Mouse (Mus musculus) erythroid progenitor cell, adult 5-6 weeks (primary cell): ENCODE measurements around the gene Arhgap44. TPM values are rescaled to one million over a fixed set of nuclear protein-coding genes. Genes with fewer than 3 reads are reported as not detected.

Source experiments
- ATAC-seq: replicated peaks from 2 replicates; pipeline ENCODE4 v1.8.0; 2016; ENCODE audit warnings: moderate number of reproducible peaks, mild to moderate bottlenecking, moderate TSS enrichment, inconsistent platforms; ENCODE audit not compliant: poor library complexity, low FRiP score, severe bottlenecking
- total RNA-seq, 2 experiments: library from RNA; stranded (forward) in 1 of 2; stranded (reverse) in 1 of 2; fragments of 150-400 nt in 1 of 2; fragments of 186-747, 209-891 nt in 1 of 2; gene quantifications; 2 replicates each; pipeline versions ENCODE4 v1.2.3 to v1.2.4; 2015 to 2017; ENCODE audit warnings: low replicate concordance in 2 of 2

Arhgap44 gene
- total RNA-seq, 2 experiments from 2014 or later = not detected

GRCm38 (mm10) chr11:65092851-65093250 is 69.9 kb downstream of the Arhgap44 start:
- ATAC-seq = no peak

GRCm38 (mm10) chr11:65090386-65090785 is 72.4 kb downstream of the Arhgap44 start:
- no peak for ATAC-seq

GRCm38 (mm10) chr11:65089982-65090381 is 72.8 kb downstream of the Arhgap44 start:
- no peak for ATAC-seq

GRCm38 (mm10) chr11:65089282-65089681 is 73.5 kb downstream of the Arhgap44 start:
- no peak for ATAC-seq

GRCm38 (mm10) chr11:65088451-65089222 is 74.1 kb downstream of the Arhgap44 start:
- ATAC-seq = no peak

GRCm38 (mm10) chr11:65080761-65081160 is 82.0 kb downstream of the Arhgap44 start:
- no peak for ATAC-seq

- ATAC-seq = no peak
Observed at GRCm38 (mm10) chr11:65080274-65080673, 82.5 kb downstream of the Arhgap44 start.

GRCm38 (mm10) chr11:65069609-65070008 is 93.2 kb downstream of the Arhgap44 start:
- no peak for ATAC-seq

- ATAC-seq = no peak
Observed at GRCm38 (mm10) chr11:65069051-65069450, 93.7 kb downstream of the Arhgap44 start.

- ATAC-seq = no peak
Observed at GRCm38 (mm10) chr11:65065201-65065600, 97.6 kb downstream of the Arhgap44 start.

- no peak for ATAC-seq
Observed at GRCm38 (mm10) chr11:65061437-65061836, 101.3 kb downstream of the Arhgap44 start.

GRCm38 (mm10) chr11:65059531-65059930 is 103.2 kb downstream of the Arhgap44 start:
- no peak for ATAC-seq

GRCm38 (mm10) chr11:65058224-65058908 is 104.4 kb downstream of the Arhgap44 start:
- ATAC-seq = no peak

GRCm38 (mm10) chr11:65055596-65055995 is 107.2 kb downstream of the Arhgap44 start:
- no peak for ATAC-seq

GRCm38 (mm10) chr11:65054216-65054615 is 108.5 kb downstream of the Arhgap44 start:
- ATAC-seq = no peak

GRCm38 (mm10) chr11:65050819-65051218 is 111.9 kb downstream of the Arhgap44 start:
- no peak for ATAC-seq

- no peak for ATAC-seq
Observed at GRCm38 (mm10) chr11:65049090-65049489, 113.7 kb downstream of the Arhgap44 start.

GRCm38 (mm10) chr11:65040556-65040955 is 122.2 kb downstream of the Arhgap44 start:
- ATAC-seq = no peak

- ATAC-seq = no peak
Observed at GRCm38 (mm10) chr11:65039517-65040095, 123.2 kb downstream of the Arhgap44 start.

GRCm38 (mm10) chr11:65038996-65039395 is 123.8 kb downstream of the Arhgap44 start:
- ATAC-seq = no peak

GRCm38 (mm10) chr11:65032221-65032620 is 130.5 kb downstream of the Arhgap44 start:
- no peak for ATAC-seq
